In the genomic region with DNA sequence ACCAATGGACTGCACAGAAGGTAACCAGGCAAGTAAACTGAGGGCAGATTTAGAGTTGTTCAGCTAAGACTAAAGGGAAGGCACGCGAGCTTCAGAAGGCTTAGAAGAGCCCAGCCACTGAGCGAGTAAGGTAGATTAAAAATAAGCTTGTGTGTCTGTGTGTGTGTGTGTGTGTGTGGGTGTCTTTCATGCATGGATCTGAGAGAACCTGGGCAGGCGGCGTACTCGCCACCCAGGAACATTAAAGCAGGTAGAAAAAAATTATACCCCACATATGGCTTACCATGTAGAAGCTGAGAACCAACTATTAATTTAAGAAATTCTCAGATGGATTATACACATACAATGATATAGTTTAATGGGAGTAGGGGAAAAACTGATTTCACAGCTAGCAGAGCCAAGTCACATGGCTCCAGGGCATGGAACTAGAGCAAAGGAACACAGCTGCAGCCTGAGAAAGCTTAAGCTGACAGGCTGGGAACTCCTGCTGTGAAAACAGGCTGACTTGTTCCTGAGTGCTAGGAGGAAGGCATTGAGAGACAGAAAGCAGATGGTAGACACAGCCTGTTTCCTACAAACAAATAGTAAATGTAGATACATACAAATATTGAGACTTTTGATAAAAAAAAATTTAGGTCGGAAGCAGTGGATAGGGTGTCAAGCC, we compare ENCODE assay signal across 15 mouse cellular contexts. TPM values are rescaled to one million over a fixed set of nuclear protein-coding genes. Genes with fewer than 3 reads are reported as not detected.
A peak's percentile ranks its signal among the peaks of the same experiment; 100 is the strongest.
DNase-seq lines count a peak whose midpoint lies in the region; ATAC-seq and TF ChIP-seq lines count a peak whose summit lies in the region.
"Had no signal": no experiment of that assay in that cellular context is flagged by ENCODE, and none has a peak within 500 bp of the region (broad histone marks: within the 10 kb centered on the region; RNA-seq: fewer than 3 reads in every experiment).

No protein-coding gene starts in this region.

- 88% methylated on average over 7 of the region's 7 CpGs for WGBS in forebrain, embryonic 11.5 days
- WGBS in forebrain, embryonic 10.5 days = 86% methylated on average over 7 of the region's 7 CpGs
- WGBS in midbrain, postnatal 0 days = 65% methylated on average over 7 of the region's 7 CpGs

- no peak for TF ChIP-seq CTCF in midbrain, postnatal 0 days (IDR thresholded peaks at IDR 0.05)

- H3K36me3 ChIP-seq in forebrain, embryonic 11.5 days (ENCODE audit: control insufficient read depth, insufficient read depth, low read length) = no peaks in the 10 kb centered on the region
- no peaks in the 10 kb centered on the region for H3K36me3 ChIP-seq in forebrain, embryonic 10.5 days (replicated peaks)
- H3K36me3 ChIP-seq in midbrain, postnatal 0 days (ENCODE audit: insufficient read depth, low read length) = no peaks in the 10 kb centered on the region
- H3K36me3 ChIP-seq: liver, embryonic 13.5 days had no signal

- DNase-seq in forebrain, embryonic 11.5 days (ENCODE audit: low spot score) = peak; percentile 52
- DNase-seq in forebrain, embryonic 10.5 days (ENCODE audit: extremely low spot score, low spot score) = no peak
- peak; percentile 78 to 81 for DNase-seq in cerebellum, postnatal 14 days
- peak; percentile 44 for DNase-seq in forelimb bud, embryonic 11.5 days (ENCODE audit: low read depth, low spot score)
- DNase-seq in midbrain, postnatal 0 days (ENCODE audit: low spot score) = peak; percentile 87
- no peak for DNase-seq in lung, adult 18-20 months
- DNase-seq in kidney, adult 18-20 months = no peak
- DNase-seq: kidney, postnatal 36 days; liver, embryonic 13.5 days; spleen, adult 18-20 months had no signal

- H3K4me1 ChIP-seq in forebrain, embryonic 11.5 days (replicated peaks; ENCODE audit: control insufficient read depth, insufficient read depth, low read length) = no peaks in the 10 kb centered on the region
- H3K4me1 ChIP-seq in forebrain, embryonic 10.5 days = 0 out of 2 replicates have a peak, but pooled peaks cover 8% of the 10 kb centered on the region
- H3K4me1 ChIP-seq in midbrain, postnatal 0 days (ENCODE audit: insufficient read depth, low read length) = no peaks in the 10 kb centered on the region
- H3K4me1 ChIP-seq: liver, embryonic 13.5 days had no signal

- no peak overlapping the region for H3K27ac ChIP-seq in forebrain, embryonic 11.5 days (ENCODE audit: low read depth, low read length)
- no peak overlapping the region for H3K27ac ChIP-seq in forebrain, embryonic 10.5 days
- H3K27ac ChIP-seq in midbrain, postnatal 0 days (ENCODE audit: low read depth, low read length) = no peak overlapping the region
- H3K27ac ChIP-seq: liver, embryonic 13.5 days had no signal

- H3K9me3 ChIP-seq in forebrain, embryonic 11.5 days (ENCODE audit: control insufficient read depth, low read length) = no peaks in the 10 kb centered on the region
- H3K9me3 ChIP-seq in forebrain, embryonic 10.5 days = no peaks in the 10 kb centered on the region
- no peaks in the 10 kb centered on the region for H3K9me3 ChIP-seq in midbrain, postnatal 0 days (ENCODE audit: low read length)
- H3K9me3 ChIP-seq: liver, embryonic 13.5 days had no signal

- no peak overlapping the region for H3K4me2 ChIP-seq in forebrain, embryonic 11.5 days (ENCODE audit: low read depth, low read length, severe bottlenecking)
- no peak overlapping the region for H3K4me2 ChIP-seq in midbrain, postnatal 0 days (ENCODE audit: low read depth, low read length, poor library complexity, severe bottlenecking)
- H3K4me2 ChIP-seq: liver, embryonic 13.5 days had no signal

- H3K27me3 ChIP-seq in forebrain, embryonic 11.5 days (ENCODE audit: control insufficient read depth, insufficient read depth, low read length) = no peaks in the 10 kb centered on the region
- no peaks in the 10 kb centered on the region for H3K27me3 ChIP-seq in forebrain, embryonic 10.5 days (ENCODE audit: poor library complexity, severe bottlenecking)
- no peaks in the 10 kb centered on the region for H3K27me3 ChIP-seq in midbrain, postnatal 0 days (ENCODE audit: insufficient read depth, low read length)
- H3K27me3 ChIP-seq: liver, embryonic 13.5 days had no signal

- no peak overlapping the region for H3K4me3 ChIP-seq in forebrain, embryonic 11.5 days (ENCODE audit: low read depth, low read length)
- no peak overlapping the region for H3K4me3 ChIP-seq in forebrain, embryonic 10.5 days
- H3K4me3 ChIP-seq in midbrain, postnatal 0 days (ENCODE audit: low read depth, low read length) = no peak overlapping the region
- H3K4me3 ChIP-seq: erythroblast, embryonic 14.5 days; liver, embryonic 13.5 days had no signal

- no peak overlapping the region for H3K9ac ChIP-seq in forebrain, embryonic 11.5 days (ENCODE audit: low read length)
- H3K9ac ChIP-seq in midbrain, postnatal 0 days (replicated peaks; ENCODE audit: low read length, poor library complexity, severe bottlenecking) = no peak overlapping the region
- H3K9ac ChIP-seq: liver, embryonic 13.5 days had no signal

- peak; percentile 21; the same call in 1 of the 2 replicates for ATAC-seq in forebrain, embryonic 11.5 days (replicated peaks; ENCODE audit: low FRiP score)
- no peak; the same call in 1 of the 2 replicates for ATAC-seq in midbrain, postnatal 0 days (ENCODE audit: low FRiP score)
- ATAC-seq in monocyte, adult 5-6 weeks (replicated peaks; ENCODE audit: insufficient number of reproducible peaks, low FRiP score, low TSS enrichment, poor library complexity, severe bottlenecking) = no peak

RNA-seq across cellular contexts. Expression of a gene that starts 8.5 kb away (rescaled TPM):
- polyA plus RNA-seq in forebrain, embryonic 11.5 days (2014; fragmentation: Nextera tagmentation; extraction: Ambion mirVana) = not detected in 2 replicates
- not detected in 2 replicates for polyA plus RNA-seq in forebrain, embryonic 10.5 days (2016; fragmentation: Nextera tagmentation; extraction: Ambion mirVana)
- total RNA-seq in midbrain, postnatal 0 days (2014; rRNA removed) = not detected in 2 replicates
- not detected in 2 replicates for polyA plus RNA-seq in midbrain, postnatal 0 days (2015; fragmentation: Nextera tagmentation; extraction: Ambion mirVana)
- total RNA-seq in monocyte, adult 5-6 weeks (2017) = not detected in 3 replicates
- total RNA-seq: adrenal gland, postnatal 4 days had no signal
- polyA plus RNA-seq: erythroblast, embryonic 14.5 days; heart, embryonic 16.5 days; liver, embryonic 13.5 days; urinary bladder, adult 2 months had no signal

RNA-seq across cellular contexts. Expression of a gene that starts 39.3 kb away (rescaled TPM):
- polyA plus RNA-seq in forebrain, embryonic 11.5 days (2014; fragmentation: Nextera tagmentation; extraction: Ambion mirVana) = not detected in 2 replicates
- not detected in 2 replicates for polyA plus RNA-seq in forebrain, embryonic 10.5 days (2016; fragmentation: Nextera tagmentation; extraction: Ambion mirVana)
- total RNA-seq in midbrain, postnatal 0 days (2014; rRNA removed) = not detected in 2 replicates
- polyA plus RNA-seq in midbrain, postnatal 0 days (2015; fragmentation: Nextera tagmentation; extraction: Ambion mirVana) = not detected in 2 replicates
- total RNA-seq in monocyte, adult 5-6 weeks (2017) = not detected in 3 replicates
- total RNA-seq: adrenal gland, postnatal 4 days had no signal
- polyA plus RNA-seq: erythroblast, embryonic 14.5 days; heart, embryonic 16.5 days; liver, embryonic 13.5 days; urinary bladder, adult 2 months had no signal

RNA-seq across cellular contexts. Expression of a gene that starts 53.7 kb away (rescaled TPM):
- polyA plus RNA-seq in forebrain, embryonic 11.5 days (2014; fragmentation: Nextera tagmentation; extraction: Ambion mirVana) = not detected in 2 replicates
- polyA plus RNA-seq in forebrain, embryonic 10.5 days (2016; fragmentation: Nextera tagmentation; extraction: Ambion mirVana) = not detected in 2 replicates
- not detected in 2 replicates for total RNA-seq in midbrain, postnatal 0 days (2014; rRNA removed)
- polyA plus RNA-seq in midbrain, postnatal 0 days (2015; fragmentation: Nextera tagmentation; extraction: Ambion mirVana) = not detected in 2 replicates
- total RNA-seq in monocyte, adult 5-6 weeks (2017) = not detected in 3 replicates
- polyA plus RNA-seq: erythroblast, embryonic 14.5 days; heart, embryonic 16.5 days; liver, embryonic 13.5 days; urinary bladder, adult 2 months had no signal

Comparison
In these comparisons a context has a peak if more than half of its experiments do, and no peak if none do; other contexts are left out.
1. DNase-seq: peak in forebrain, embryonic 11.5 days (single experiment), cerebellum, postnatal 14 days (2 of 2), forelimb bud, embryonic 11.5 days (single experiment) and midbrain, postnatal 0 days (single experiment); none in forebrain, embryonic 10.5 days (single experiment), lung, adult 18-20 months (0 of 2) and kidney, adult 18-20 months (single experiment).